Mouse (Mus musculus) v-Abl transformed pro-B cells (cell line): ENCODE measurements around the gene Hey2.

Experiments used
- in situ Hi-C, 2 experiments: fragments of 400-800 bp; cut with MboI; formaldehyde crosslinking; loops; one replicate each; pipeline ENCODE4 v1.15.1; 2025; ENCODE audit not compliant: unreplicated experiment in 2 of 2

The Hey2 gene

DNA sequence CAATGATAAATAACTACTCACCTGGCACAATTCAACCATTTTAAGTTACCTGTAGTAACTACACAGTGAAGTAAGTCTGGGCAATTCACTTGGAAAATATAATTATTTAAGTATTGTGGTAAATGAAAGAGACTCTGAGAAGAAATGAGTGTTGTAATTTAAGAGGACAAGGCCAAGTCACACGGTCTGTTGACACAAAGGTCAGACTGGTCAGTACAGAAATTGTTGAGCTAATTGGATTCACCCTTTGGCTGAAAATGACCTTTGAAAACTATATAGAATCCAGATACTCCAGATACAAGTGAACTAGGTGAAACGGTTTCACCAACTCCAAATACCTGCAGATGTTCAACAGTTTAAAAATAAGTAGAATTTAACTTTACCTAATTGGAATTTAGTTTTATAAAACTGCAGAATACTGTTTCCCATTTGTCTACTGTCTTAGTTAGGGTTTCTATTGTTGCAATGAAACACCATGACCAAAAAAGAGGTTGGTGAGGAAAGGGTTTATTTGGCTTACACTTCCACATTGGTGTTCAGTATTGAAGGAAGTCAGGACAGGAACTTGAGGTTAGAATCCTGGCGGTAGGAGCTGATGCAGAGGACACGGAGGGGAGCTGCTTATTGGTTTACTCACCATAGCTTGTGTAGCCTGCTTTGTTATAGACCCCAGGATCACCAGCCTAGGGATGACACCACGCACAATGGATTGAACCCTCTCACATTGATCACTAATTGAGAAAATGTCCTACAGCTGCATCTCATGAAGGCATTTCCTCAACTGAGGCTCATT lies 45.9 kb downstream of the Hey2 start:
- in situ Hi-C loops, result loop anchor here in 1 of 2 experiments (25.0 kb wide), 1 partner anchor 1434 kb away; the partner anchor contains the start of gene Rnf146

DNA sequence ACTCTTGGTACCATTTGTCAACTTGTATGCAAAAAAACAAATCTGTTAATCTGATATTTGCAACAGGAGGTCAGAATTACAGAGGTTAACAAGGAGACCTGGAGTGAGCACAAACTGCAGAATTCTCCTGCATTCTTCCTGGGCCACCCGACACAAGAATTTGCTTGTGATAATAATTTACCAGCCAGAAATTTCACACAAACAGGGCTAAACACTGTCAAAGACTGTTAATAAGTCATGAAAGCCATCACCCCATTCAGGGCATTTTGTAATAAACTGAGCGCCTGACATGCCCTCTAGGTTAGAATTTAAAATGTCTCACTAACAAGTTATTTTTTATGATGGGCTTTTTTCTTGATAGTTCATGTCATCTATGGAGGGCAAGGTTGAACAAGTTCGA lies 51.6 kb downstream of the Hey2 start:
- in situ Hi-C loops, result loop anchor here in 1 of 2 experiments (25.0 kb wide), 1 partner anchor 1429 kb away; the partner anchor contains the start of gene Rnf146

DNA sequence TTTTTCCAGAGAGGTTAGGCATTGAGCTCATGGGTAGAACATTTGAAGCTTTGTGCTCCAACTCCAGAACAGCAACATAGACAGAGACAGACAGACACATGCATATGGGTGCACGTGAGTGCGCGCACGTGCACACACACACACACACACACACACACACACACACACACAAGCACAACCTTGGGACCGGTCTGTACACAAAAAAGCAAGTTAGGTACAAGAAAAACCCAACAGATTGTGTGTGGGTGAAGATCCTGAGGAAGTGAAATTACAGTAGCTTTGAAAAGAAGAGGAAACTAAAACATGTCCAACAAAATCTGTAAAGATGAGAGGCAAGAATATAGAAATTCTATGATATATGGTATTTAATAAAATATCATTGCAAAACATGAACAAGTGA lies 53.1 kb downstream of the Hey2 start:
- in situ Hi-C loops, result loop anchor here in 1 of 2 experiments (25.0 kb wide), 1 partner anchor 1427 kb away; the partner anchor contains the start of gene Rnf146

DNA sequence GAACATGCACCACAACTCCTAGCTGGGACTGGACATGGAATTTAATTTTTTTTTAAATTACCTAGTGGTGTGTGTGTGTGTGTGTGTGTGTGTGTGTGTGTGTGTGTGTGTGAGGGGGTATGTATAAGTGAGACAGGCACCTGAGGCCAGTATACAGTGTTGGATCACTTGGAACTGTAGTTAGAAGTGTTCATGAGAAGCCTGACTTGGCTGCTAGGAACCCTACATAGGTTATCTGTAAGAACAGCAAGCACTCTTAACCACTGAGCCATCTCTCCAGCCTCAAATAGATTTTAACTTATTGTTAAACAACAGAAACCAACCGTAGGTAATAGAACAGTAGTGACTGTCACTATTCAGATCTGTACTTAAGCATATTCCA lies 54.3 kb downstream of the Hey2 start:
- in situ Hi-C loops, result loop anchor here in 1 of 2 experiments (25.0 kb wide), 1 partner anchor 1426 kb away; the partner anchor contains the start of gene Rnf146

DNA sequence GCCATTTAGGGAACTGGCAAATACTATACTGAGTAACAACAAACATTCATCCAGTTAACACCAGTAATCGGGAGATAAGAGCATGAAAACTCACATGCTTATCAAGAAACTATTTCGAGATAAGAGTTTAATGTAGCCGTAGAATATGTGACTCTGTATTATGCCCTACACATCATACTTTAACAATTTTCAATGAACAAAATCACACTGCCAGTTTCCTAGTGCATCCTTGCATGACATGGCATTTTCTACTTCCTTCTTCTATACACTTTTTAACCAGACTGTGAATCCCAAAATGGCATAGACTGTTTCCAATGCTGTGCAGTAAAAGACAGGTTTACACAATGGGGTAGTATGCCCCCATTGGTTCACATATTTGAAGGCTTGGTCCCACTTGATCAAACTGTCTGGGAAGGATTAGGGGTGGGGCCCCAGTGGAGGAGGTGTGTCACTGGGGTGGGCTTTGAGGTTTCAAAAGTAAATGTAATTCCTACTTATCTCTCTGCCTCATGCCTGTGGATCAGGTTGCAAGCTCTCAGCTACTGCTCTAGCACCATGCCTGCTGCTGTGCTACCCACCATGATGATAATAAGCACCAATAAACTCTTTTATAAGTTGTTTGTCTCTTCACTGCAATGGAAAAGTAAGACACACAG lies 54.8 kb downstream of the Hey2 start:
- in situ Hi-C loops, result loop anchor here in 1 of 2 experiments (25.0 kb wide), 1 partner anchor 1426 kb away; the partner anchor contains the start of gene Rnf146

DNA sequence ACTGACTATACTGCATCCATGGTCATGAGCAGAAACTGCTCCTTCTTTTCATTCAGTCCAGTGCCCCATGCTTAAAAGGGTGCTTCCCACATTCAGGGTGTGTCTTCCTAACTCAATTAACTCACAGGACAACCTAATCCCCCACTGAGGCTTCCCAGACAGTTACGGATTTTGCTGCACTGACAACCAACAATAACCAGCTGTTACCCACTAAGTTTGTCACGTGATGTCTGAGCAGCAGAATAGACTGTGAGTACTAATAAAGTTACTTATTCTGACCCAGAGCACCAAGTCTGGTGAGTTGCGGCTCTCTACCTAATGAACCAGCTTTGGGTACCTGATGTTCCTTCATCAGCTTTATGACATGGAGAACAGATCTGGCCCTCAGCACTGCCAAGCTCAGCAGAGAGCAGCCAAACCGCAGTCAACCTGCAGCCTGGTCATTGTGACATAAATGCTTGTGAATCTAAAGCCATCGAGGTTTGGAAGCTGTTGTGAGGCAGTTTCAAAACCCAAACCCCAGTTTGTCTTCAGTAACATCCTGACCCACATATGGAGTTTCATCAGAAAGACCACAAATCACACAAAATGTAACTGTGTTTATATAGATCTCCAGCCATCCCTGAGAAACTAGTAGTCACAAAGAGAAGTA lies 56.4 kb downstream of the Hey2 start:
- in situ Hi-C loops, result loop anchor here in 1 of 2 experiments (25.0 kb wide), 1 partner anchor 1424 kb away; the partner anchor contains the start of gene Rnf146
